Mouse (Mus musculus): Measurements from ENCODE around the gene Tbc1d2. TPM values are rescaled to one million over a fixed set of nuclear protein-coding genes. Genes with fewer than 3 reads are reported as not detected.
A peak's percentile ranks its signal among the peaks of the same experiment; 100 is the strongest.

Gene Tbc1d2
- polyA plus RNA-seq, 1 experiment from 2014 or later = 1.1 TPM

DNA sequence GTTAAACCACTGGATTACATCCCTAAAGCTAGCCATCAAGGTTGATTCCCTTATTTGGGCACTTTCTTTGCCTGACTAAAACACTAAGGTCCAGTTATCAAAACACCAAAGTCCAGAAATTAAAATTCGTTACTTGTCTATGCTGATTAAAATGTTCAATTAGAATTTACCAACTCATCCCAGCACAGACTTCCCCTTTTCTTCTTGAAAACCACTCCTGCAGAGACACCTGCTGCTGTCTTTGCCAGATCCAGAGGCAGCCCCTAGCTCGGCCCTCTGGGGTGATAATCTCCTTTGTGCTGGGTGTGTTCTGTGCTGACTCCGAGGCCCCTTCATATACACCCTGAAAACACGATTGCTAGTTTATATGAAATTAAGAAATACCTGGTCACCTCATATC lies 26.0 kb upstream of the Tbc1d2 start:
- H3K4me2 ChIP-seq (ENCODE audit: low read depth) = no peak overlapping the region
- 64% methylated on average over 4 of the region's 4 CpGs for WGBS
- DNase-seq (ENCODE audit: low spot score) = no peak

GRCm38 (mm10) chr4:46675272-46675785 lies 25.3 kb upstream of the Tbc1d2 start:
- H3K9ac ChIP-seq (ENCODE audit: low read length) = no peak overlapping the region
- no peaks in the 10 kb centered on the region for H3K9me3 ChIP-seq (ENCODE audit: control insufficient read depth, low read length)
- no peak for DNase-seq (ENCODE audit: low spot score)
- ATAC-seq (ENCODE audit: insufficient read depth, low FRiP score, low TSS enrichment) = no peak
- no peaks in the 10 kb centered on the region for H3K27me3 ChIP-seq (ENCODE audit: control insufficient read depth, insufficient read depth, low read length)
- no peak overlapping the region for H3K27ac ChIP-seq (ENCODE audit: low read depth, low read length)
- H3K4me2 ChIP-seq (ENCODE audit: low read depth) = no peak overlapping the region
- no peaks in the 10 kb centered on the region for H3K36me3 ChIP-seq (ENCODE audit: control insufficient read depth, insufficient read depth, low read length)
- H3K4me1 ChIP-seq (ENCODE audit: control insufficient read depth, insufficient read depth, low read length) = no peaks in the 10 kb centered on the region
- 80% methylated on average over 11 of the region's 11 CpGs for WGBS
- H3K4me3 ChIP-seq (ENCODE audit: low read depth, low read length) = no peak overlapping the region

More for the DNA sequence above, 26.0 kb upstream of the Tbc1d2 start:
- H3K27me3 ChIP-seq (ENCODE audit: control insufficient read depth, insufficient read depth, low read length) = no peaks in the 10 kb centered on the region
- H3K9me3 ChIP-seq (ENCODE audit: control insufficient read depth, low read length) = no peaks in the 10 kb centered on the region
- H3K9ac ChIP-seq (ENCODE audit: low read length) = no peak overlapping the region
- H3K36me3 ChIP-seq (ENCODE audit: control insufficient read depth, insufficient read depth, low read length) = no peaks in the 10 kb centered on the region
- no peak overlapping the region for H3K27ac ChIP-seq (ENCODE audit: low read depth, low read length)
- no peak overlapping the region for H3K4me3 ChIP-seq (ENCODE audit: low read depth, low read length)
- H3K4me1 ChIP-seq (ENCODE audit: control insufficient read depth, insufficient read depth, low read length) = no peaks in the 10 kb centered on the region
- no peak for ATAC-seq (ENCODE audit: insufficient read depth, low FRiP score, low TSS enrichment)

GRCm38 (mm10) chr4:46668620-46669019 lies 18.6 kb upstream of the Tbc1d2 start:
- no peak for DNase-seq (ENCODE audit: low spot score)

GRCm38 (mm10) chr4:46666420-46666819 lies 16.4 kb upstream of the Tbc1d2 start:
- no peak overlapping the region for H3K4me3 ChIP-seq (ENCODE audit: low read depth, low read length)
- H3K4me2 ChIP-seq (ENCODE audit: low read depth) = no peak overlapping the region
- ATAC-seq (ENCODE audit: insufficient read depth, low FRiP score, low TSS enrichment) = no peak
- H3K9me3 ChIP-seq (ENCODE audit: control insufficient read depth, low read length) = no peaks in the 10 kb centered on the region
- 64% methylated on average over 5 of the region's 5 CpGs for WGBS
- H3K27ac ChIP-seq (ENCODE audit: low read depth, low read length) = no peak overlapping the region
- no peak overlapping the region for H3K9ac ChIP-seq (ENCODE audit: low read length)
- H3K4me1 ChIP-seq (ENCODE audit: control insufficient read depth, insufficient read depth, low read length) = peaks cover 5% of the 10 kb centered on the region; the same call in 1 of the 2 replicates
- DNase-seq (ENCODE audit: low spot score) = no peak
- no peaks in the 10 kb centered on the region for H3K36me3 ChIP-seq (ENCODE audit: control insufficient read depth, insufficient read depth, low read length)
- H3K27me3 ChIP-seq (ENCODE audit: control insufficient read depth, insufficient read depth, low read length) = no peaks in the 10 kb centered on the region

More at GRCm38 (mm10) chr4:46668620-46669019, 18.6 kb upstream of the Tbc1d2 start:
- no peaks in the 10 kb centered on the region for H3K9me3 ChIP-seq (ENCODE audit: control insufficient read depth, low read length)
- no peak overlapping the region for H3K4me2 ChIP-seq (ENCODE audit: low read depth)
- H3K36me3 ChIP-seq (ENCODE audit: control insufficient read depth, insufficient read depth, low read length) = no peaks in the 10 kb centered on the region
- H3K27ac ChIP-seq (ENCODE audit: low read depth, low read length) = no peak overlapping the region
- WGBS = 67% methylated on average over 11 of the region's 11 CpGs
- no peak for ATAC-seq (ENCODE audit: insufficient read depth, low FRiP score, low TSS enrichment)
- H3K27me3 ChIP-seq (ENCODE audit: control insufficient read depth, insufficient read depth, low read length) = no peaks in the 10 kb centered on the region
- H3K4me1 ChIP-seq (ENCODE audit: control insufficient read depth, insufficient read depth, low read length) = peaks cover 5% of the 10 kb centered on the region; the same call in 1 of the 2 replicates
- no peak overlapping the region for H3K9ac ChIP-seq (ENCODE audit: low read length)
- H3K4me3 ChIP-seq (ENCODE audit: low read depth, low read length) = no peak overlapping the region

DNA sequence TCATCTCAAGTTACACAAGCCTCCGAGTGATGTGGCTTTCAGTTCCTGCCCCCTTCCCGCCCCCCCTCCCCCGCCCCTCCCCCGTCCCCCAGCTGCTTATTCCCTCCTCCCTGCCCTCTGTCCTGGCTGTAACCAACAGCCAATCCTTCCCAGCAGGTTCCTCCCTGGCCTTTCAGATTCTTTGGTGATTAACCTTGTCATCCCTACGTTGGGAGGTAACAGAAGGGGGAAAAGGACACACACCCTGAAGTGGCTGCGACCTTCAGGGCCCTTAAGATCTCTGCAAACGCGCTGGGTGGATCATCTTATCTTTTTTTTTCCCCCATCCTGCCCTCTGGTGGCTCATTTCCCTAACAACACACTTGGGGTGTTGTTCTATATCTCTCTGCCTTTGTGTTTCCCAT lies 15.4 kb upstream of the Tbc1d2 start:
- H3K27ac ChIP-seq (ENCODE audit: low read depth, low read length) = no peak overlapping the region

GRCm38 (mm10) chr4:46664123-46665009 lies 14.4 kb upstream of the Tbc1d2 start:
- Histone ChIP-seq H3K36me3 (ENCODE audit: control insufficient read depth, insufficient read depth, low read length) (no peaks in the 10 kb centered on the region), H3K27me3 (ENCODE audit: control insufficient read depth, insufficient read depth, low read length) (no peaks in the 10 kb centered on the region), H3K4me2 (ENCODE audit: low read depth) (peak overlapping the region; percentile 56), H3K27ac (ENCODE audit: low read depth, low read length) (peak overlapping the region; percentile 77), H3K9me3 (ENCODE audit: control insufficient read depth, low read length) (no peaks in the 10 kb centered on the region), H3K4me3 (ENCODE audit: low read depth, low read length) (peak overlapping the region; percentile 27), H3K4me1 (ENCODE audit: control insufficient read depth, insufficient read depth, low read length) (peaks cover 5% of the 10 kb centered on the region; the same call in 1 of the 2 replicates), H3K9ac (ENCODE audit: low read length) (peak overlapping the region; percentile 58)
- ATAC-seq (ENCODE audit: insufficient read depth, low FRiP score, low TSS enrichment) = peak; percentile 92
- peak; percentile 79 for DNase-seq (ENCODE audit: low spot score)
- under 1% methylated on average over 34 of the region's 34 CpGs for WGBS

More for the DNA sequence above, 15.4 kb upstream of the Tbc1d2 start:
- H3K4me2 ChIP-seq (ENCODE audit: low read depth) = no peak overlapping the region; the same call in 1 of the 2 replicates
- H3K4me1 ChIP-seq (ENCODE audit: control insufficient read depth, insufficient read depth, low read length) = peaks cover 5% of the 10 kb centered on the region; the same call in 1 of the 2 replicates
- ATAC-seq (ENCODE audit: insufficient read depth, low FRiP score, low TSS enrichment) (no peak), DNase-seq (ENCODE audit: low spot score) (peak; percentile 58)
- H3K4me3 ChIP-seq (ENCODE audit: low read depth, low read length) = no peak overlapping the region
- WGBS = 2% methylated on average over 8 of the region's 8 CpGs
- H3K9me3 ChIP-seq (ENCODE audit: control insufficient read depth, low read length) = no peaks in the 10 kb centered on the region
- H3K9ac ChIP-seq (ENCODE audit: low read length) = no peak overlapping the region
- no peaks in the 10 kb centered on the region for H3K27me3 ChIP-seq (ENCODE audit: control insufficient read depth, insufficient read depth, low read length)
- no peaks in the 10 kb centered on the region for H3K36me3 ChIP-seq (ENCODE audit: control insufficient read depth, insufficient read depth, low read length)

GRCm38 (mm10) chr4:46661433-46661832 lies 11.4 kb upstream of the Tbc1d2 start:
- H3K9me3 ChIP-seq (ENCODE audit: control insufficient read depth, low read length) = no peaks in the 10 kb centered on the region
- no peak overlapping the region for H3K27ac ChIP-seq (ENCODE audit: low read depth, low read length)
- no peak overlapping the region for H3K4me3 ChIP-seq (ENCODE audit: low read depth, low read length)
- ATAC-seq (ENCODE audit: insufficient read depth, low FRiP score, low TSS enrichment) (no peak), DNase-seq (ENCODE audit: low spot score) (no peak)
- H3K27me3 ChIP-seq (ENCODE audit: control insufficient read depth, insufficient read depth, low read length) = no peaks in the 10 kb centered on the region
- H3K4me1 ChIP-seq (ENCODE audit: control insufficient read depth, insufficient read depth, low read length) = peaks cover 5% of the 10 kb centered on the region; the same call in 1 of the 2 replicates
- no peaks in the 10 kb centered on the region for H3K36me3 ChIP-seq (ENCODE audit: control insufficient read depth, insufficient read depth, low read length)
- H3K4me2 ChIP-seq (ENCODE audit: low read depth) = no peak overlapping the region
- WGBS = 84% methylated on average over 9 of the region's 9 CpGs
- H3K9ac ChIP-seq (ENCODE audit: low read length) = no peak overlapping the region

DNA sequence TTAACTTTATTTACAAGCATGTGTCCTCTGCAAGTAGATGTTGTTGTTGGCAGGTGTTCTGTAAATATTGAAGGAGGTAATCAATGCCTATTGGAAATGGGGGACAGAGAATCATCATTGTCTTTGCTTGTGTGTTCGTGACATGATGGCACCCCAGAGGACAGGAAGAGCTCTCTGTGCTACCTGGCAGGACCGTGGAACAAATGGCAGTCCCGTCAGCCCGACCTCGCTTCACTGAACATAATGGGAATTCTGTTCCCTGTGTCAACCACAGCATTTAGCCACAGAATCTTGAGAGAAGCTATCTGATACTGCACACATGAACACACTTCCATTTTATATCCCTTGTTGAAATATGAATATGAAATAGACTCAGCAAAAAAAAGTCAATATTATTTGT lies 8.9 kb upstream of the Tbc1d2 start:
- peaks cover 3% of the 10 kb centered on the region; the same call in 1 of the 2 replicates for H3K4me1 ChIP-seq (ENCODE audit: control insufficient read depth, insufficient read depth, low read length)
- ATAC-seq (ENCODE audit: insufficient read depth, low FRiP score, low TSS enrichment) = no peak
- no peak for DNase-seq (ENCODE audit: low spot score)
- H3K27ac ChIP-seq (ENCODE audit: low read depth, low read length) = no peak overlapping the region
- 77% methylated on average over 5 of the region's 5 CpGs for WGBS
- H3K9me3 ChIP-seq (ENCODE audit: control insufficient read depth, low read length) = no peaks in the 10 kb centered on the region
- no peak overlapping the region for H3K4me3 ChIP-seq (ENCODE audit: low read depth, low read length)
- H3K4me2 ChIP-seq (ENCODE audit: low read depth) = no peak overlapping the region
- H3K27me3 ChIP-seq (ENCODE audit: control insufficient read depth, insufficient read depth, low read length) = no peaks in the 10 kb centered on the region
- no peak overlapping the region for H3K9ac ChIP-seq (ENCODE audit: low read length)
- H3K36me3 ChIP-seq (ENCODE audit: control insufficient read depth, insufficient read depth, low read length) = no peaks in the 10 kb centered on the region

Data from neural tube, embryonic 11.5 days (tissue).